Mouse (Mus musculus): ENCODE data around the gene Trim69. TPM values are rescaled to one million over a fixed set of nuclear protein-coding genes. Genes with fewer than 3 reads are reported as not detected.
A peak's percentile ranks its signal among the peaks of the same experiment; 100 is the strongest.

The Trim69 gene
- polyA plus RNA-seq (2014; fragmentation: Nextera tagmentation; extraction: Ambion mirVana), result 0.18 TPM in 1 of 2 replicates, not detected in the other

- WGBS, result 39% methylated on average over 2 of the region's 2 CpGs
- Histone ChIP-seq H3K27ac (ENCODE audit: low read depth, low read length) (no peak within 1 kb of the TSS), H3K4me1 (ENCODE audit: control insufficient read depth, insufficient read depth, low read length) (no peaks in the 10 kb centered on the region), H3K36me3 (ENCODE audit: control insufficient read depth, insufficient read depth, low read length) (no peaks in the 10 kb centered on the region), H3K4me3 (ENCODE audit: low read depth, low read length) (no peak within 1 kb of the TSS), H3K9me3 (ENCODE audit: control insufficient read depth, low read length) (no peaks in the 10 kb centered on the region), H3K4me2 (ENCODE audit: low read depth) (no peak within 1 kb of the TSS), H3K9ac (ENCODE audit: low read length) (no peak within 1 kb of the TSS), H3K27me3 (ENCODE audit: control insufficient read depth, insufficient read depth, low read length) (no peaks in the 10 kb centered on the region)
- peak; percentile 55; the same call in 1 of the 2 replicates for ATAC-seq (ENCODE audit: insufficient read depth, low FRiP score, low TSS enrichment)
- DNase-seq (ENCODE audit: low spot score), result peak; percentile 76
Measured at GRCm38 (mm10) chr2:122160680-122161079, at the start of gene Trim69. Gene Trim69, plus strand, starts transcription at chr2:122160700.

DNA sequence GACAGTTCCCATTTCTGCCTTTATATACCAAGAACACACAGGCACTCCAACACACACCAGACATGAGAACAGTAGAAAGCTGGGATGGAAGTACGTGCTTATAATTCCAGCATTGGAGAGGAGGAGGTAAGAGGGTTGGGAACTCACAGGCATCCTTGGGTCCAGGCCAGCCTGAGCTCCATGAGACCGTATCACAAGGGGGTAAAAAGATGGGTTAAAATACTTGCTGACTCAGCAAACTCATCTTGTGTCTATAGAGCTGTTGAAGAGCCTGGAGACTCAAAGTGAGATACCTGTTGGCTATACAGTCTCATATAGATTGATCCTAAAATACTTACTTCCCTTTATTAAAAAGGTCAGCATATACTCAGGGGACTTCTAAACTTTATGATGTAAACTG lies 43.6 kb upstream of the Trim69 start:
- no peak overlapping the region; the same call in 1 of the 2 replicates for H3K4me3 ChIP-seq (ENCODE audit: low read depth, low read length)
- no peak overlapping the region for H3K27ac ChIP-seq (ENCODE audit: low read depth, low read length)
- WGBS, result 92% methylated on average over 2 of the region's 2 CpGs
- DNase-seq (ENCODE audit: low spot score), result no peak
- H3K9me3 ChIP-seq (ENCODE audit: control insufficient read depth, low read length), result no peaks in the 10 kb centered on the region
- no peaks in the 10 kb centered on the region for H3K27me3 ChIP-seq (ENCODE audit: control insufficient read depth, insufficient read depth, low read length)
- peaks cover 2% of the 10 kb centered on the region; the same call in 1 of the 2 replicates for H3K36me3 ChIP-seq (ENCODE audit: control insufficient read depth, insufficient read depth, low read length)
- H3K9ac ChIP-seq (ENCODE audit: low read length), result no peak overlapping the region
- no peak for ATAC-seq (ENCODE audit: insufficient read depth, low FRiP score, low TSS enrichment)
- H3K4me2 ChIP-seq (ENCODE audit: low read depth), result peak overlapping the region; percentile 67
- 0 out of 2 replicates have a peak, but pooled peaks cover 2% of the 10 kb centered on the region for H3K4me1 ChIP-seq (ENCODE audit: control insufficient read depth, insufficient read depth, low read length)

- Histone ChIP-seq H3K4me1 (ENCODE audit: control insufficient read depth, insufficient read depth, low read length) (0 out of 2 replicates have a peak, but pooled peaks cover 2% of the 10 kb centered on the region), H3K4me2 (ENCODE audit: low read depth) (peak within 1 kb of the TSS; percentile 67), H3K4me3 (ENCODE audit: low read depth, low read length) (peak within 1 kb of the TSS; percentile 69), H3K9me3 (ENCODE audit: control insufficient read depth, low read length) (no peaks in the 10 kb centered on the region), H3K9ac (ENCODE audit: low read length) (peak within 1 kb of the TSS; percentile 92), H3K27ac (ENCODE audit: low read depth, low read length) (peak within 1 kb of the TSS; percentile 89), H3K36me3 (ENCODE audit: control insufficient read depth, insufficient read depth, low read length) (no peaks in the 10 kb centered on the region), H3K27me3 (ENCODE audit: control insufficient read depth, insufficient read depth, low read length) (no peaks in the 10 kb centered on the region)
- peak; percentile 100 for ATAC-seq (ENCODE audit: insufficient read depth, low FRiP score, low TSS enrichment)
- peak; percentile 97 for DNase-seq (ENCODE audit: low spot score)
- WGBS, result 1% methylated on average over 47 of the region's 47 CpGs
Measured at GRCm38 (mm10) chr2:122117961-122118958, 42.2 kb upstream of the Trim69 start, which contains the start of gene Spg11. Gene Spg11, minus strand, starts transcription at chr2:122118386.

DNA sequence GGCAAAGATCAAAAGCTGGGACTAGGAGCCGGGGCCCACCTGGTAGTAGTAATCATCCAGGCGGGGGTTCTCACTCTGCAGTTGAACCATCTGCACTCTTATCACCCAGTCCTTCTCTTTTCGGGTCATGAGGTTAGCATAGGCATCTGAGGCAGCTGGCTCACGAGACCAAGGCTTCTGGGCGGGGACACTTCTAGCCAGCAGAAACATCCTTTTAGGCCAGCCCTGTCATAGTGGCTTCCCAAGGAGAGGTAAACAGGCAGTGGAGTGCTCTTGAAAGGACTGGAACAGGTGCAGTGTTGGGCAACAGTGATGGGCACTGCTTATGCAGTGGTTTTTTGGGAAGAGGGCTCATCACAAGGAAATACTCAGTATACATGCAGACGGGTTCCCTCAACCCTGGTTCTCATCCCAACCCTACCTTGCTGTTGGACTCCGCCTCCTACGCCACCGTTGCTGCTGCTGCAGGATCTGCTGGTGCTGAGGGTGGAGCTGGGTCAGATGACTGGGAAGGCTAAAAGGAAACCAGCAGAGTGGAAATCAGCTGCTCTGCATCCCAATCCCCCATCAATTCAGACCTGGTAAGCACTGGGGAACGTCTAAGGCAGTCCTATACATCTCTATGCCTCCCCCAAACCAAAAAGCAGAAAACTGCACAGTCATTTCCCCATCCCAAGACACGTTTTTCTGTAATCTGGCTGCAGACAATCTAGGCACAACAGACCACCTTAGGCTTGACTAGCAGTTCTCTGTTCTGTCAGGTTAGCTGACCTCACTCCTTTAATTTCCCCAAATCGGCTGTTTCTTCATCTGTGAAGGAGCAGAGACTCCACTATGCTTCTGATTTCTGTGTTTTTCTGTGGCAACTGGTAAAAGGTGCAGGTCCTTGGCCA lies 34.6 kb upstream of the Trim69 start:
- H3K36me3 ChIP-seq (ENCODE audit: control insufficient read depth, insufficient read depth, low read length), result no peaks in the 10 kb centered on the region
- DNase-seq (ENCODE audit: low spot score) (no peak), ATAC-seq (ENCODE audit: insufficient read depth, low FRiP score, low TSS enrichment) (no peak)
- H3K9me3 ChIP-seq (ENCODE audit: control insufficient read depth, low read length), result no peaks in the 10 kb centered on the region
- H3K4me3 ChIP-seq (ENCODE audit: low read depth, low read length), result no peak overlapping the region
- no peaks in the 10 kb centered on the region for H3K4me1 ChIP-seq (ENCODE audit: control insufficient read depth, insufficient read depth, low read length)
- WGBS, result 53% methylated on average over 12 of the region's 12 CpGs
- H3K4me2 ChIP-seq (ENCODE audit: low read depth), result no peak overlapping the region
- H3K9ac ChIP-seq (ENCODE audit: low read length), result no peak overlapping the region
- H3K27ac ChIP-seq (ENCODE audit: low read depth, low read length), result no peak overlapping the region
- no peaks in the 10 kb centered on the region for H3K27me3 ChIP-seq (ENCODE audit: control insufficient read depth, insufficient read depth, low read length)

GRCm38 (mm10) chr2:122126765-122127347 lies 33.6 kb upstream of the Trim69 start:
- Histone ChIP-seq H3K36me3 (ENCODE audit: control insufficient read depth, insufficient read depth, low read length) (no peaks in the 10 kb centered on the region), H3K4me1 (ENCODE audit: control insufficient read depth, insufficient read depth, low read length) (no peaks in the 10 kb centered on the region), H3K9me3 (ENCODE audit: control insufficient read depth, low read length) (no peaks in the 10 kb centered on the region), H3K4me2 (ENCODE audit: low read depth) (no peak overlapping the region), H3K27ac (ENCODE audit: low read depth, low read length) (no peak overlapping the region), H3K4me3 (ENCODE audit: low read depth, low read length) (no peak overlapping the region), H3K9ac (ENCODE audit: low read length) (no peak overlapping the region), H3K27me3 (ENCODE audit: control insufficient read depth, insufficient read depth, low read length) (no peaks in the 10 kb centered on the region)
- ATAC-seq (ENCODE audit: insufficient read depth, low FRiP score, low TSS enrichment) (no peak), DNase-seq (ENCODE audit: low spot score) (no peak)
- WGBS, result 25% methylated on average over 5 of the region's 5 CpGs

GRCm38 (mm10) chr2:122127635-122128034 lies 32.9 kb upstream of the Trim69 start:
- Histone ChIP-seq H3K9me3 (ENCODE audit: control insufficient read depth, low read length) (no peaks in the 10 kb centered on the region), H3K27me3 (ENCODE audit: control insufficient read depth, insufficient read depth, low read length) (no peaks in the 10 kb centered on the region), H3K4me3 (ENCODE audit: low read depth, low read length) (no peak overlapping the region), H3K9ac (ENCODE audit: low read length) (no peak overlapping the region), H3K36me3 (ENCODE audit: control insufficient read depth, insufficient read depth, low read length) (no peaks in the 10 kb centered on the region), H3K4me1 (ENCODE audit: control insufficient read depth, insufficient read depth, low read length) (no peaks in the 10 kb centered on the region), H3K4me2 (ENCODE audit: low read depth) (no peak overlapping the region), H3K27ac (ENCODE audit: low read depth, low read length) (no peak overlapping the region)
- DNase-seq (ENCODE audit: low spot score), result no peak
- ATAC-seq (ENCODE audit: insufficient read depth, low FRiP score, low TSS enrichment), result no peak
- WGBS, result 90% methylated on average over 4 of the region's 4 CpGs

GRCm38 (mm10) chr2:122132078-122132477 lies 28.4 kb upstream of the Trim69 start:
- Histone ChIP-seq H3K4me2 (ENCODE audit: low read depth) (no peak overlapping the region), H3K9ac (ENCODE audit: low read length) (no peak overlapping the region), H3K27me3 (ENCODE audit: control insufficient read depth, insufficient read depth, low read length) (no peaks in the 10 kb centered on the region), H3K9me3 (ENCODE audit: control insufficient read depth, low read length) (no peaks in the 10 kb centered on the region), H3K27ac (ENCODE audit: low read depth, low read length) (no peak overlapping the region), H3K4me3 (ENCODE audit: low read depth, low read length) (no peak overlapping the region), H3K36me3 (ENCODE audit: control insufficient read depth, insufficient read depth, low read length) (no peaks in the 10 kb centered on the region), H3K4me1 (ENCODE audit: control insufficient read depth, insufficient read depth, low read length) (no peaks in the 10 kb centered on the region)
- 90% methylated on average over 2 of the region's 2 CpGs for WGBS
- DNase-seq (ENCODE audit: low spot score) (no peak), ATAC-seq (ENCODE audit: insufficient read depth, low FRiP score, low TSS enrichment) (no peak)

GRCm38 (mm10) chr2:122132618-122133017 lies 27.9 kb upstream of the Trim69 start:
- no peak overlapping the region for H3K9ac ChIP-seq (ENCODE audit: low read length)
- H3K4me1 ChIP-seq (ENCODE audit: control insufficient read depth, insufficient read depth, low read length), result no peaks in the 10 kb centered on the region
- no peak overlapping the region for H3K4me2 ChIP-seq (ENCODE audit: low read depth)
- no peak overlapping the region for H3K4me3 ChIP-seq (ENCODE audit: low read depth, low read length)
- ATAC-seq (ENCODE audit: insufficient read depth, low FRiP score, low TSS enrichment) (no peak), DNase-seq (ENCODE audit: low spot score) (no peak)
- 83% methylated on average over 2 of the region's 2 CpGs for WGBS
- no peaks in the 10 kb centered on the region for H3K27me3 ChIP-seq (ENCODE audit: control insufficient read depth, insufficient read depth, low read length)
- H3K27ac ChIP-seq (ENCODE audit: low read depth, low read length), result no peak overlapping the region
- no peaks in the 10 kb centered on the region for H3K36me3 ChIP-seq (ENCODE audit: control insufficient read depth, insufficient read depth, low read length)
- no peaks in the 10 kb centered on the region for H3K9me3 ChIP-seq (ENCODE audit: control insufficient read depth, low read length)

Data from neural tube, embryonic 11.5 days (tissue).